Mouse (Mus musculus) brain, adult 10 weeks (tissue): ENCODE data around the gene Ncl. TPM values are rescaled to one million over a fixed set of nuclear protein-coding genes. Genes with fewer than 3 reads are reported as not detected.

ENCODE experiments used
- polyA plus RNA-seq: library from polyadenylated mRNA; stranded (reverse); fragments of 350-450 nt; fragmentation: Illumina TruSeq; extraction: RNeasy Lipid Tissue Mini Kit (QIAGEN cat#74804); gene quantifications from one replicate; pipeline ENCODE4 v1.2.3, GENCODE M21; 2015; ENCODE audit warnings: low read depth, low replicate concordance

Ncl gene
- polyA plus RNA-seq = 140 TPM

DNA sequence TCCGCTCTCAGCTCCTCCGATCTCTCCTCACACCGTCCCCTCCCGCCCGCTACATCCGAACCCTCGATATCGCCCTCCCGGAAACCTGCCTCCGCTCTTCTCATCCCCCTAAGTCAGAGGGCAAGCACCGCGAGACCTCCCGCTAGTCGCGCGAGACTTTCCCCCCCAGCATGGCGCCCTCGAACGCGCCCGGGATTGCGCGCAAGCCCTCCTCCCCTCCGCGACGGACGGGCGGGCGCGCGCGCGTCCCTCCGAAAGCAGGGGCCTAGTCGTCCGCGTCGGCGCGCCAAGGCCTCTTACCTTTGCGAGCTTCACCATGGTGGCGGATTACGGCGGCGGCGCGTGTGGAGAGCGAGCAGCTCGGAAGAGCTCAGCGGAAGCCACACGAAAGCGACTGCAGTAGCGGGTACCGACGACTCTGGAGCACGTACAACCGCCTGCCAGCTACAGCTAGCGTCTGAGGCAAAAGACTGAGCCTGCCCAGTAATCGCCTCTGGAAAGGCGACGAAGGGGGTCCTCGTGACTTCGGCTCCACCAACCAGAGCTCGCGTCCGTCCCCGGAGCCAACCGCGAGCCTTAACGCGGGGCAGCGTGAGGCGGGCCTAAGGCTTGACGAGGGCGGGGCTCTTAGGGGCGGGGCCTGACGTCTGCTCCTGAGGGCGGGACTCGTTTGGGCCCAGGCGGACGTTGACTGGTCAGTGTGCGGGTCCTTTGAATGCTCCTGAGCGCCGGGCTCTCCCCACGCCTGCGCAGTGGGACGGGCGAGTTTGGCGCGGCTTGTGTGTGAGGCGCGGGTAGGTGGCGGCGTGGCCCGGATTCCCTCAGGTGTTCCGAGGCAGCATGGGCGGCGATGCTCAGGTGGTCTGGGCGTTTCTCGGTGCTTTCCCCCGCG, at the start of gene Ncl:
Ncl (minus strand) TSS at position 495 of the 892 bp plus-strand sequence.

DNA sequence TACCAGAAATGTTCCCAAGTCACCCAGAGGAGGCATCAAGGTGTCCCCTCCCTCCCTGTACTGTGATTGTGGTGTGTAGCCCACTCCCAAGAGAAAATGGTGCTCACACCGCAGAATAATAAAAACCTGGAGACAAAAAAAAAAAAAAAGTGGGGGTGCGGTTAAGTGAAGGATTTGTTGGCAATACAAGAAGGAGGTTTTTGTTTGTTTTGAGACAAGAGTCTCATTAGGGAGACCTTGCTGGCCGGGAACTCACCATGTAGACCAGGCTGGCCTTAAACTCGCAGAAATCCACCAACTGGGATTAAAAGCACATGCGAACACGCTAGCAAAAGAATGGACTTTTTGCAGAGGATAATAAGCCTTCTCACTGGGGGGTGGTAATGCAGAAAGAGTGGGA, 56.7 kb downstream of the Ncl start, which contains the start of gene B3gnt7:
B3gnt7 (plus strand) TSS at position 301 of the 400 bp plus-strand sequence.

Other genes with a start within 250 kb of the Ncl start
- gene Htr2b, start 247.4 kb downstream of the Ncl start, polyA plus RNA-seq = not detected
- gene Gm21972, start 225.8 kb downstream of the Ncl start, polyA plus RNA-seq = 1.1 TPM
- 29.8 TPM for gene Armc9, start 204.6 kb downstream of the Ncl start, polyA plus RNA-seq
- gene B3gnt7, start 56.6 kb downstream of the Ncl start, polyA plus RNA-seq = 0.67 TPM
- gene Nmur1, start 66.8 kb upstream of the Ncl start, polyA plus RNA-seq = not detected
- not detected for gene Tex44, start 66.9 kb upstream of the Ncl start, polyA plus RNA-seq
- 686 TPM for gene Ptma, start 167.3 kb upstream of the Ncl start, polyA plus RNA-seq
- 81.4 TPM for gene Pde6d, start 223.2 kb upstream of the Ncl start, polyA plus RNA-seq
- 21.0 TPM for gene Cops7b, start 223.5 kb upstream of the Ncl start, polyA plus RNA-seq